Mouse (Mus musculus) midbrain, embryonic 16.5 days (tissue): Measurements from ENCODE around the gene Hivep2. TPM values are rescaled to one million over a fixed set of nuclear protein-coding genes. Genes with fewer than 3 reads are reported as not detected.

Experiments used
- ATAC-seq: fragments of 200-750 bp; cut with Nextera tagmentation; 2 replicates; pipeline ENCODE4 v1.8.0; 2017; ENCODE audit warnings: moderate TSS enrichment
- H3K27ac ChIP-seq: fragments of 300-500 bp; sonication (generic); 2 replicates; pipeline ENCODE4 v1.5.1; 2014; ENCODE audit warnings: mild to moderate bottlenecking, low read length, mixed read lengths
- H3K27me3 ChIP-seq: fragments of 300-500 bp; sonication (generic); 2 replicates; pipeline ENCODE4 v1.6.1; 2014; ENCODE audit warnings: low read depth, low read length, mixed read lengths; ENCODE audit not compliant: control insufficient read depth, insufficient read depth
- H3K36me3 ChIP-seq: fragments of 300-500 bp; sonication (generic); 2 replicates; pipeline ENCODE4 v1.6.1; 2014; ENCODE audit warnings: mild to moderate bottlenecking, low read length, moderate library complexity, mixed read lengths; ENCODE audit not compliant: control insufficient read depth, insufficient read depth
- H3K4me1 ChIP-seq: fragments of 300-500 bp; sonication (generic); 2 replicates; pipeline ENCODE4 v1.6.1; 2014; ENCODE audit warnings: mild to moderate bottlenecking, low read length, mixed read lengths; ENCODE audit not compliant: control insufficient read depth, insufficient read depth
- H3K4me2 ChIP-seq: fragments of 300-500 bp; sonication (generic); 2 replicates; pipeline ENCODE4 v1.6.1; 2014; ENCODE audit warnings: mild to moderate bottlenecking, low read length, mixed read lengths
- H3K4me3 ChIP-seq: fragments of 300-500 bp; sonication (generic); 2 replicates; pipeline ENCODE4 v1.5.1; 2014; ENCODE audit warnings: low read depth, mild to moderate bottlenecking, low read length, moderate library complexity, mixed read lengths
- H3K9ac ChIP-seq: fragments of 300-500 bp; sonication (generic); 2 replicates; pipeline ENCODE4 v1.6.1; 2014; ENCODE audit warnings: low read depth, low read length, mixed read lengths
- H3K9me3 ChIP-seq: fragments of 300-500 bp; sonication (generic); replicated peaks from 2 replicates; pipeline ENCODE4 v1.6.1; 2014; ENCODE audit warnings: mild to moderate bottlenecking, low read length, mixed read lengths; ENCODE audit not compliant: control insufficient read depth, poor library complexity, severe bottlenecking
- WGBS: fragments of 180-500 bp; shearing (Covaris S2); extraction: QIAGEN DNeasy Blood & Tissue Kit; methylation state at CpG from one replicate; pipeline ENCODE4 v1.1.7; 2014; 5-methylcytosine and 5-hydroxymethylcytosine counted together
- polyA plus RNA-seq: library from polyadenylated mRNA; unstranded; fragments of >200 nt; fragmentation: Nextera tagmentation; extraction: Ambion mirVana; gene quantifications from 2 replicates; pipeline ENCODE4 v1.2.1, GENCODE M21; 2015

Gene Hivep2
- polyA plus RNA-seq, 1 experiment from 2014 or later: 11.0 TPM

DNA sequence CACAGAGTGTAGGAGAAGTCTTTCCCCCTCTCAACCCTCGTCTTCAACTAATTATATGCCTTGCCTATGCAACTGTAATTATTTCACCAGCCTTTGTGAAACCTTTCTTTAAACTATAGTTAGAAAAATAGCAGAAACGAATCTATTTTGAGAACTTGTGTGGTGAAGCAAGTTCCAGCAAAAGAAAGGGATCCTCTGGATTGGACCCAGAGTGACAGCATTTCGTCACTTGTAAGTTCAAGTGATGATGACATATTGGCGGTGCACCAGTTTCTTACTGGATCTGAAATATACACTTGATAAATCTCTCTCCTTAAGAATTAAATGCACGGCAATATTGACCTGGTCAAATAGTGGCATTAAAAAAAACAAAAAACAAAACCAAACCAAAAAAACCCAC lies 136.1 kb downstream of the Hivep2 start:
- H3K4me1 ChIP-seq: no peaks in the 10 kb centered on the region
- H3K4me2 ChIP-seq: no peak overlapping the region
- H3K27ac ChIP-seq: no peak overlapping the region
- WGBS: 89% methylated on average over 5 of the region's 5 CpGs
- no peak overlapping the region for H3K9ac ChIP-seq
- no peaks in the 10 kb centered on the region for H3K36me3 ChIP-seq
- no peak for ATAC-seq
- H3K9me3 ChIP-seq: no peaks in the 10 kb centered on the region
- H3K4me3 ChIP-seq: no peak overlapping the region
- H3K27me3 ChIP-seq: no peaks in the 10 kb centered on the region

GRCm38 (mm10) chr10:14107980-14108671 lies 142.3 kb downstream of the Hivep2 start:
- Histone ChIP-seq H3K4me2 (no peak overlapping the region), H3K27ac (no peak overlapping the region), H3K4me3 (no peak overlapping the region), H3K9me3 (no peaks in the 10 kb centered on the region), H3K9ac (no peak overlapping the region), H3K36me3 (no peaks in the 10 kb centered on the region), H3K27me3 (no peaks in the 10 kb centered on the region), H3K4me1 (no peaks in the 10 kb centered on the region)
- ATAC-seq: no peak
- 86% methylated on average over 7 of the region's 7 CpGs for WGBS

- H3K36me3 ChIP-seq: no peaks in the 10 kb centered on the region
- H3K4me1 ChIP-seq: no peaks in the 10 kb centered on the region
- H3K27me3 ChIP-seq: no peaks in the 10 kb centered on the region
- H3K27ac ChIP-seq: no peak overlapping the region
- no peak overlapping the region for H3K4me2 ChIP-seq
- 90% methylated on average over 4 of the region's 4 CpGs for WGBS
- H3K4me3 ChIP-seq: no peak overlapping the region
- no peak for ATAC-seq
- no peak overlapping the region for H3K9ac ChIP-seq
- no peaks in the 10 kb centered on the region for H3K9me3 ChIP-seq
Observed at GRCm38 (mm10) chr10:14115846-14116245, 150.0 kb downstream of the Hivep2 start.

DNA sequence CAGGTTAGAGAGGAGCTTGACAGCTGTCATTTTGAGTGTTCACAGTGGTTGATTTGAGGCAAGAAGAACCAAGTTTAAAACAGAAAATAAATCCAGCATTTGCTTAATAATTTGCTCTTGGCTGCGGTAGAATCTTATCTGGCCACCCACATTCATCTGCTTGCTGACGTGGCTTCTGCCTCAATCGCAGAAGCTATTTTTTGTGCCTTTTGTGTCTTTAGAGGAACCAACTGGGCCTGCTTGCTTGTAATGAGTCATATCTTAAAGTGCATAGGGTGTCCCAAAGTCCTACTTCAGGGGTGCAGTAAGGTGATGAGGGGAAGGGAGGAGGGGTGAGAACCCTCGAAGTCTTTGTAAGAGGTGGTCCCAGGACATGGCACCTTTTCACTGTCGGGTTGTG lies 151.1 kb downstream of the Hivep2 start:
- H3K4me1 ChIP-seq: no peaks in the 10 kb centered on the region
- ATAC-seq: no peak
- H3K27ac ChIP-seq: no peak overlapping the region
- no peaks in the 10 kb centered on the region for H3K27me3 ChIP-seq
- H3K4me2 ChIP-seq: no peak overlapping the region
- H3K9me3 ChIP-seq: no peaks in the 10 kb centered on the region
- H3K4me3 ChIP-seq: no peak overlapping the region
- no peak overlapping the region for H3K9ac ChIP-seq
- H3K36me3 ChIP-seq: no peaks in the 10 kb centered on the region
- WGBS: 84% methylated on average over 5 of the region's 5 CpGs

- WGBS: 94% methylated on average over 5 of the region's 5 CpGs
- Histone ChIP-seq H3K27me3 (no peaks in the 10 kb centered on the region), H3K4me3 (no peak overlapping the region)
Observed at GRCm38 (mm10) chr10:14119201-14119600, 153.3 kb downstream of the Hivep2 start.

DNA sequence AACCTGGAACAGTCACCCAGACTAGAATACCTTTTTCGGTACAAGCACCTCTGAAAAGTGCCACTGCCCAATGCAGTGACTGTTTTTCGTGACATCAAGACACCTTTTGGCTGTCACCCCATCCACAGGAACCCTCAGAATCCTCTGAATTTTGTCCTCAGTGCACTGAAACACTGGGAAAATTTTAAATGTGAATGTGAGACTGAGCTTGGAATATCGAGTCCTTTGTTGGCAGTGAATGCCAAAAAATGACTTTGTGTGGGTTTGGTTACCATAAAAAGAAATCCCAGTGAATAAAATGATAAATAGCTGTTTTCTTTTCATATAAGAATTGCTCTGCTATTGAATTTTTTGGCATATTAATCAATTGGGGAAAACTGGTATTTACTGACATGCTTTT lies 154.6 kb downstream of the Hivep2 start:
- Histone ChIP-seq H3K9ac (no peak overlapping the region), H3K9me3 (no peaks in the 10 kb centered on the region), H3K4me2 (no peak overlapping the region), H3K4me1 (no peaks in the 10 kb centered on the region), H3K36me3 (no peaks in the 10 kb centered on the region), H3K4me3 (no peak overlapping the region), H3K27me3 (no peaks in the 10 kb centered on the region), H3K27ac (no peak overlapping the region)
- WGBS: 81% methylated on average over 3 of the region's 3 CpGs
- no peak for ATAC-seq

More at GRCm38 (mm10) chr10:14119201-14119600, 153.3 kb downstream of the Hivep2 start:
- no peak overlapping the region for H3K4me2 ChIP-seq
- no peak overlapping the region for H3K27ac ChIP-seq
- no peaks in the 10 kb centered on the region for H3K9me3 ChIP-seq
- ATAC-seq: no peak
- no peaks in the 10 kb centered on the region for H3K36me3 ChIP-seq
- H3K9ac ChIP-seq: no peak overlapping the region
- H3K4me1 ChIP-seq: no peaks in the 10 kb centered on the region

DNA sequence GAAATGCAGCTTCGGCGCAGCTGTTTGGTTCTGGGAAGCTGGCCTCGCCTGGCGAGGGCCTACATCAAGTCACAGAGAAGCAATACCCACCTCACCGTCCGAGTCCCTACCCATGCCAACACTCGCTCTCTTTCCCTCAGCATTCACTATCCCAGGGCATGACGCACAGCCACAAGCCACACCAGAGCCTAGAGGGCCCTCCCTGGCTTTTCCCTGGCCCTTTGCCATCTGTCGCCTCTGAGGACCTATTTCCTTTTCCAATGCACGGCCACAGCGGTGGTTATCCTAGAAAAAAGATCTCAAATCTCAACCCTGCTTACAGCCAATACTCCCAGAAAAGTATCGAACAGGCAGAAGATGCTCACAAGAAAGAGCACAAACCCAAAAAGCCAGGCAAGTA lies 162.0 kb downstream of the Hivep2 start:
- no peak overlapping the region for H3K27ac ChIP-seq
- 97% methylated on average over 12 of the region's 12 CpGs for WGBS
- peaks cover 28% of the 10 kb centered on the region for H3K36me3 ChIP-seq
- H3K4me2 ChIP-seq: no peak overlapping the region
- H3K4me3 ChIP-seq: no peak overlapping the region
- no peak overlapping the region for H3K9ac ChIP-seq
- no peaks in the 10 kb centered on the region for H3K9me3 ChIP-seq
- no peak for ATAC-seq
- no peaks in the 10 kb centered on the region for H3K4me1 ChIP-seq
- H3K27me3 ChIP-seq: no peaks in the 10 kb centered on the region

DNA sequence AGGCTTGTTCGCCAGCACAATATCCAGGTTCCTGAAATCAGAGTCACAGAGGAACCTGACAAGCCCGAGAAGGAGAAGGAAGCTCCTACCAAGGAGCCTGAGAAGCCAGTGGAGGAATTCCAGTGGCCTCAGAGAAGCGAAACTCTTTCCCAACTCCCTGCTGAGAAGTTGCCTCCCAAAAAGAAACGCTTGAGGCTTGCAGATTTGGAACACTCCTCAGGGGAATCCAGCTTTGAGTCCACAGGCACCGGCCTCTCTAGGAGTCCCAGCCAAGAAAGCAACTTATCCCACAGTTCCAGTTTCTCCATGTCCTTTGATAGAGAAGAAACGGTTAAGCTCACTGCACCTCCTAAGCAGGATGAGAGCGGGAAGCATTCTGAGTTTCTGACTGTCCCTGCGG lies 164.4 kb downstream of the Hivep2 start:
- no peak overlapping the region for H3K27ac ChIP-seq
- ATAC-seq: no peak
- H3K27me3 ChIP-seq: no peaks in the 10 kb centered on the region
- peaks cover 28% of the 10 kb centered on the region for H3K36me3 ChIP-seq
- no peak overlapping the region for H3K9ac ChIP-seq
- H3K4me1 ChIP-seq: no peaks in the 10 kb centered on the region
- no peak overlapping the region for H3K4me2 ChIP-seq
- H3K9me3 ChIP-seq: no peaks in the 10 kb centered on the region
- 74% methylated on average over 8 of the region's 8 CpGs for WGBS
- no peak overlapping the region for H3K4me3 ChIP-seq

GRCm38 (mm10) chr10:14131307-14131706 lies 165.4 kb downstream of the Hivep2 start:
- H3K36me3 ChIP-seq: peaks cover 28% of the 10 kb centered on the region
- WGBS: 95% methylated on average over 13 of the region's 13 CpGs
- no peaks in the 10 kb centered on the region for H3K4me1 ChIP-seq
- no peaks in the 10 kb centered on the region for H3K9me3 ChIP-seq
- H3K27me3 ChIP-seq: no peaks in the 10 kb centered on the region
- no peak overlapping the region for H3K4me3 ChIP-seq
- H3K27ac ChIP-seq: no peak overlapping the region
- no peak overlapping the region for H3K9ac ChIP-seq
- ATAC-seq: no peak
- no peak overlapping the region for H3K4me2 ChIP-seq
